Mouse (Mus musculus) spleen, postnatal 36 days (tissue): ENCODE results near the gene Gm5148.
A peak's percentile ranks its signal among the peaks of the same experiment; 100 is the strongest.

Experiments
- DNase-seq, 2 experiments: peaks; one replicate each; pipeline ENCODE4 v3.0.0; 2022; ENCODE audit warnings: low spot score in 2 of 2, mixed read lengths in 1 of 2

Gm5148 gene

GRCm38 (mm10) chr3:37724171-37724804 lies at the start of gene Gm5148:
Gene Gm5148 (minus strand): TSS chr3:37724490.
- no peak for DNase-seq

DNA sequence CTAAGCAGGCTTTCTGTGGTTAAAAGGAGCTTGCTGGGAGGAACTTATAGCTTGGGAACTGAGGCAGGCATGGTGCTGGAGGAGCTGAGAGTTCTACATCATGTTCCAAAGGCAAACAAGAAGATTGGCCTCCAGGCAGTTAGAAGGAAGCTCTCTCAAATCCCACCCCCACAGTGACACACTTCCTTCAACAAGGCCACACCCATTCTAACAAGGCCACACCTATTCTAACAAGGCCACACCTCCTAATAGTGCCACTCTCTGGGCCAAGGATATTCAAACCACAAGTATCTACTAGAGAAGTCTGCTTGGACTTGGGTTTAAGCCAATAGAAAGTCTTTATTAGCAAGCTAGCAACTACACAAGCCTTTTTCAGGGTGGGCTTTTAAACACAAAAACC lies 46.7 kb upstream of the Gm5148 start:
- no peak for DNase-seq

- peak; percentile 26 to 57 for DNase-seq
Observed at GRCm38 (mm10) chr3:37769268-37769756, 45.0 kb upstream of the Gm5148 start.

DNA sequence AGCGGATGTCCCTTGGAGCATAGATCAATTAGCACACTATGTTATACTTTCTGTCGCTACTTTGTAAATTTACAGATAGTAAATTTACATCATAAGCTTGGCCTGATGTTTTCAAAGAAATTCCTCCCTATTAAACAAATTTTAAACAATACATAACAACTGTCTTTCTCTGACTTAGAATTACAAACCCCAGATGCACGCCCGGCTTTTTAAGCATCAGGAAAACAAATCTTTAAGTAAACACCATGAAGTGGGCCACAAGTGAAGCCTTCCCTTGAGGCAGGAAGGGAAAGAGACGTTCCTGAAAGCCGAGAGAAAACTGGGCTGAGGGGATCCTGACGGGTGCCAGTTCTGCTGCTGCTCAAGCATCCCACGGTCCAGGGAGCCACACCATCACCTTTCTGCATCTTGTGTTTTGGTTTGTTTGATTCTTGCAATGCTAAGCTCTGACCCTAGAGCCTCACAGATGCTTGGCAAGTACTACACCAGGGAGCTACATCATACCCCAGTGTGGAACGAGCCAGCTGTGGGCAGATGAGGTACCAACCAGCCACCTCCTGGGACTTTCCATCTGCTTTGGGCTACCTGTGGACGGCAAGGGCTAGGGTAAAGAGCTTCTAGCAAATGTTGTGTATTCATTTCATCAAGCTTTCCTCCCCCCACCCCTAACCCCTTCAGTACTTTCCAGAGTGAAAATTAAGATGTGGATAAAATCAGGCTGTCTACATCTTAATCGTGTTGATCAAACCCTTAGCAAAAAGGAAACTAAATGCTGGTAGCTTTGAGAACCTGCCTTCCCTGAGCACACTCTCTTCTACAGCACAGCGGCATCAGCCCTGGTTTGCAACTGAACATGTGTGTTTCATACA lies 43.1 kb upstream of the Gm5148 start:
- DNase-seq: no peak

DNA sequence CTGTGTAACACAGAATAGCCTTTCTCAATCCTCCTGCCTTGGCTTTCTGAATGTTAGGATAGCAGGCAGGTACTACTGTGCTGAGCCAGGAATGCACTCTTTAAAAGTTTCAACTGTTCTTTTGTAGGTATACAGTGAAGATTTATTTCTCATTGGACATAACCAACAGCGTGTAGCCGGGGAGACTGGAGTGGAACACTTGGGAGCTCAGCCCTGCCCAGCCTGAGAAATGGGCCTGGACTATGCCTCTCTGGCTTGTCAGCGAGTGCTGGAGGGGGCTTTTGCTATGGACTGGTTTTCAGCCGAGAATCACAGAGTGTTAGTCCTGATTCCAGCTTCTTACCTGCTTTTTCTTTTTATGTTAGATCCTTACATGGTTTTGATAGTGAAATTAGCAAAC lies 42.3 kb upstream of the Gm5148 start:
- DNase-seq: no peak

GRCm38 (mm10) chr3:37765971-37766370 lies 41.7 kb upstream of the Gm5148 start:
- DNase-seq: no peak

DNA sequence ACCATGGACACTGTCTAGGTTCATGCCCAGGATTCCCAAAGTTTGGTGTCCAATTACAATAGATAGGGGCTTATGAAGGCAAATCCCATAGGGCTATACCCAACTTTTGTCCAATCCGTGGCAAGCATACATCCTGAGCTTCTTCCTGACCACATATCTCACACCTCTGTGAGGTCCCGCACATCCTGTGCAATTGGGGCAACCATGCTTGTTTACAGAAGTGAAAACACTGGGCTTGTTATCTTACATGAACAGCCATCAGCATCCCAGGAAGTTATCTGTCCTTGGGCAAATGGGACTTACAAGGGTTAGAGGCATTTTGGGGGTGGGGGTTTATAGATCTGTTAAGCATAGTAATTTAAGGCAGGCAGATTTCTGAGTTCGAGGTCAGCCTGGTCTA lies 41.0 kb upstream of the Gm5148 start:
- no peak for DNase-seq

- DNase-seq: no peak
Observed at GRCm38 (mm10) chr3:37762303-37762702, 38.0 kb upstream of the Gm5148 start.

GRCm38 (mm10) chr3:37761741-37762140 lies 37.5 kb upstream of the Gm5148 start:
- no peak for DNase-seq

- DNase-seq: peak in 1 of 2 experiments; percentile 9
Observed at GRCm38 (mm10) chr3:37760866-37761265, 36.6 kb upstream of the Gm5148 start.

DNA sequence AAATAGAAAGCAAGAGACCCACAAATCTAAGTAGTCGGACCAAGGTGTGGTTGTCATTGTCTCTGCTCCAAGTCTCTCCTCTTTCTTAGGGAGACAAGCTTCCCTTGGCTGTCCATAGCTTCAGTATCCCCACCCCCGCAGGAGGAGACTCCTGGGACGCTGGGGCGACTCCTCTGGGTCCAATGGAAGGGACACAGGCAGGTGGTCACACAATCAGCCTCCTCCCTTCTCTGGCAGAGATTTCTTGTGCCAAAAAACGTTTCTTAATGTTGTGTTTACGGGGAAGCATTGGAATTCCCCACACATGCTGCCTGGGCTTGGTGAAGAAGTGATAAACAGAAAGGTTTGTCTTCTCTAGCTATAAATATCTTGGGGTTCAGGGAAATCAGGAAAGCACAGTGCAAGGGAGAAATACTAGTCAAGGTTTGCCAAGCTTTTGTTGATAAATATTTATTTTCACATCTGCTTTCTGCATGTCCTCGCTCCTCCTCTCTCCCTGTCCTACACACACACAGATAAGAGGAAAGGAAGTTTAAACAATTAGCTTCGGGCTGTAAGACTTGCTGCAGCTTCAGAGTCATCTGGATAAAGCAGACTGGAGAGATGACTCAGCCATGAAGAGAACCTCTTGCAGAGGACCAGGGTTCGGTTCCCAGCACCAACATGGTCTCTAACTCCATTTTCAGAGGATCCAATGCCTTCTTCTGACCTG lies 34.5 kb upstream of the Gm5148 start:
- DNase-seq: no peak

GRCm38 (mm10) chr3:37758124-37758523 lies 33.8 kb upstream of the Gm5148 start:
- DNase-seq: peak; percentile 76 to 78

GRCm38 (mm10) chr3:37757613-37758012 lies 33.3 kb upstream of the Gm5148 start:
- no peak for DNase-seq

GRCm38 (mm10) chr3:37756005-37756404 lies 31.7 kb upstream of the Gm5148 start:
- DNase-seq: no peak

DNA sequence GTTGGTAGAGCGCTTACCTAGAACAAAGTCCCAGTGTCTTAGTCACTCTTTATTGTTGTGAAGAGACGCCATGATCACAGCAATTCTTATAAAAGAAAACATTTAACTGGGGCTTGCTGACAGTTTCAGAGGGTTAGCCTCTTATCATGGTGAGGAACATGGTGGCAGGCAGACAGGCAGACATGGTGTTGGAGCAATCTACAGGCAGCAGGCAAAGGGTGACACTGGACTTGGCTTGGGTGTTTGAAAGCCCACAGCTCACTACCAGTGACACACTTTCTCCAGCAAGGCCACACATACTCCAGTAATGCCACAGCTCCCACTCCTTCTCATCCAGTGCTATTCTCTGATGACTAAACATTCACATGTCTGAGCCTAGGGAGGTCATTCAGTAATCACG lies 30.3 kb upstream of the Gm5148 start:
- DNase-seq: no peak

DNA sequence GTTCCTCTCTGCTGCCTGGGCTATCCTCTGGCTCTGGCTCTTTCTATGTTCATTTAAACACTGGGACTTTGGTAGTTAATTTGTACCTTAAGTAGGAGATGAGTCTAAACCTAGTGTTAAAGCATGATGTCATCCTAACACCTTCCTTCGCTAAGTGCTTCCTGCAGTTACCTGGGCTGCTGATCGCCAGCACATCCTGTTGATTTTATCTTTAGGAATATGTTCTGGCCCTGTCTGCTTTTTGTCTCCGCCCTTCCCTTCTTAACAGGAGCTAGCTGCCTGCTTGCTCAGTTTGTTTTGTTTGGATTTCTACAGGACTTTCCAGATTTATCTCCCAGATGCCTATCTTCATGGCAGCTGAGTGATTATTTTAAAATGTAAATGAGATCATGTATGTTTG lies 28.9 kb upstream of the Gm5148 start:
- no peak for DNase-seq

- DNase-seq: peak; percentile 25 to 47
Observed at GRCm38 (mm10) chr3:37748002-37748733, 23.9 kb upstream of the Gm5148 start.

GRCm38 (mm10) chr3:37747258-37748001 lies 23.1 kb upstream of the Gm5148 start:
- no peak for DNase-seq

DNA sequence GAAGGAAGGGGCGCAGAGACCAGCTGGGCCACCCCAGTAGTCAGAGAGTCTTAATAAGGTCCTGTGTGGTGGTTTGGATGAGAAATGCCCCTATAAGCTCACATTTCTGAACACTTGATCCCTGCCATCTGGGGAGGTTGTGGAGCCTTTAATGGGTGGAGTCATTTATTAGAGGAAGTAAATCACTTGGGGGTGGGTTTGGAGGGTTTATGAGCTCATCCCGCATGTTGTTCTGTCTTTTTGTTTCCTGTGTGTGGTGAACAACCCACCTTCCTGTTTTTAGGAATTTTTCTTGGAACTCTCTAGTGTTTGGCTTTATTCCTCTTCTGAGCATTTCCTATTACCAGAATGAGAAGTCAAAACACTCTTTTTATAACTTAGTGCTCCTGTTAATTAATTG lies 19.8 kb upstream of the Gm5148 start:
- no peak for DNase-seq

DNA sequence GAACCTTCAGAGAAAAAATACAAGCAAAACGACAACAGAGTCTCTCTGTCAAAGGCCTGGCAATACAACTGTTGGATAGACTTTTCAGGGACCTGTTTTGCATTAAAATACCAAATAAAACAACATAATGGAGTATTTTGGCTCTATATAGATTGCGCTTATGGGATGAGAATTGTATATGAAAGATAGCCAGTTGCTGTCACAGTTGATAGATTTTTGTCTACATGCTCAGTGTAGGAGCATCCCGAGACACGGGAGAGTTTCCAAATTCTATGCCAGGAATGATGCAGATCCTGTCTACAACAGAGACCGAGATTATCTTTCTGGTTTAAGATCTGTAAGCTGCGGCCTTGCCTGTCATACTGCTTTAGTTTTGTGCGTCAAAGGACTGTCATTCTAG lies 15.7 kb upstream of the Gm5148 start:
- DNase-seq: no peak
